Mouse (Mus musculus): ENCODE measurements around the gene Nsun5.

The Nsun5 gene

DNA sequence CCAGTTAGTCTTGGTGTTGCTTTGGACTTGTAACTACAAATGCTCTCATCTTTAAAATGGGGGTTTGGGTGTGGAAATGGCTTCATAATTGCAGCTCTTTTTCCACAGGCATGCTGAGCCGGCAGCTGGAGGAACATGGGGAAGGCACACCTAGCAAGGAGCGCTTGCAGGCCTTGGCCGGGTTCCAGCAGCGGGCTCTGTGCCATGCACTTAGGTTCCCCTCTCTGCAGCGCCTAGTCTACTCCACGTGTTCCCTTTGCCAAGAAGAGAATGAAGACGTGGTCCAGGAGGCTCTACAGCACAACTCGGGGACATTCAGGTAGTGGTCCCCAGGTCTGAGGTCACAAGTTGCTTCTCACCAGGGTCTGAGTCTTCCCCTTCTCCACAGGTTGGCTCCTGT, 5.4 kb downstream of the Nsun5 start:
- DNase-seq, result peak; percentile 22

DNA sequence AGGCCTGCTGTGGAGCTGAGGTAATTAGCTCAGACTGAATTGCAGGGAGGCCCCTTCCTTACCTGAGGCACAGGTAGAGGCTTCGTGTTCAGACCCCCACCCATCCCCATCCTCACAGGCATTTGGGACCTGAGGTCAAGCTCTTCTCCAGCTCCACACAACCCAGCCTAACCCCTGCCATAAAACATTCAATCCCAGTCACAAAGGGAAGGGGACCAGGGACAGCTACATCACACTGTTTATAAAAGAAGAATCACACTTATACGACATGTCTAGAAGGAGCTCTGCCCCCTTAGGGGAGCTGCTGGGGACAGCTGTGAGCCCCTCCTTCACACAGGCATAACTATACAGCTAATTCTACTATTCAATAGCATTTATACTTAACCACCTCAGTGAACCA, 6.6 kb downstream of the Nsun5 start:
- no peak for DNase-seq

DNA sequence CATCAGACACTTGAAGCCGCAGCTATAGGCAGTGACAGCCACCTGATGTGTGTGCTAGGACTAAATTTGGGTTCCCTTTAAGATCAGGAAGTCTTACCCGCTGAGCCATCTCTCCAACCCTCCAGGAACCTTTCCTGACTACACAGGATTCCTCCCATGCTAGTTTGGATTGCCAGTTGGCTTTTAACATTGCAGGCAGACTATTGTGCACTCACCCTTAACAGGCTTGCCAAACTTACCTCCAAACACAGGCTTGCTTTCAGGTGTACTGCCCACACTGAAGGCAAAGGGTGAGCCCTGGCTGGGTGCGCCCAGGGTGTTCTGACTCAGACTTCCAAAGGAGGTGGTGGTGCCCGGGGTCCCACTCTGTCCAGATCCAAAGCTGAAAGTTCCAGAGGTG, 10.9 kb downstream of the Nsun5 start:
- no peak for DNase-seq

DNA sequence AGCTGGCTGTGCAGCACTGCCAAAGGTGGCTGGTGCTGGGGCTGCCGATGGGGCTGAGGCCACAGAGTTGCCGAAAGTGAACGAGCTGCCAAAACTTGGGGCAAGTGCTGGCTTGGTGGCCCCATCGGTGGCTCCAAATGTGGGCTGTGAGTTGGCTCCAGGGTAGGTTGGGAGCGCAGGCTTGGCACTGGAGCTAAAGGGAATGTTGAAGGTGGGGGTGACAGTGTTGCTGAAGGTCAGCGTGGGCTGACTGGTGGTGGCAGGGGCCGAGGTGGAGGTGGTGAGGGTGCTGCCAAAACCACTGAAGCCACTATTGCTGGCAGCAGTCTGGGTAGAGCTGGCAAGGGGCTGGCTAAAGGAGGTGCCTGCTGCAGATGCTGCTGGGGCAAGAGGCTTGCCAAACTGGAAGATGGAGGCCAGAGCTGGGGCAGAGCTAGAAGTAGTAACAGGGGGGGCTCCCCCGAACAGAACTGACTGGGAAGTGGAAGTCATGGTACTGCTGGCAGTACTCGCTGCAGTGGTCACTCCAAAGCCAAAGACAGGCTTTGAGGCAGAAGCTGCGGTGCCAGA, 11.7 kb downstream of the Nsun5 start:
- DNase-seq, result no peak

DNA sequence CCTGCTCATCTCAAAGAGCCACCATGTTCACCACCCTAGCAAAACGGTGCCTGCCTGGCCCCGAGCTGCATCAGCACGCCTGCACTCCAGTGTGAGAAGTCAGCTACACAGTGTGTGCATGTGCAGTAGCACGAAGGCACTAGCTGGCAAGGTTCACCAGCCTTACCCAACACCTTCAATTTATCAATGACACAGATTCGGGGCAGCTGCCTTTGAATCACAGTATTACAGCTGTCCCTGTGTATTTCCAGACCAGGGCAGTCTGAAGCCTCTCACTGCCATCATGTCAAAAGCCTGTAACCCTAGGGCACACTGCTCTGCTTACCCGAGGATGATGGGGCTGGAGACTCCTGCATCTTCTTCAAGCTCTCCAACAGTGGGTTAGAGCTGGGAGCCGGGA, 13.0 kb downstream of the Nsun5 start:
- no peak for DNase-seq

DNA sequence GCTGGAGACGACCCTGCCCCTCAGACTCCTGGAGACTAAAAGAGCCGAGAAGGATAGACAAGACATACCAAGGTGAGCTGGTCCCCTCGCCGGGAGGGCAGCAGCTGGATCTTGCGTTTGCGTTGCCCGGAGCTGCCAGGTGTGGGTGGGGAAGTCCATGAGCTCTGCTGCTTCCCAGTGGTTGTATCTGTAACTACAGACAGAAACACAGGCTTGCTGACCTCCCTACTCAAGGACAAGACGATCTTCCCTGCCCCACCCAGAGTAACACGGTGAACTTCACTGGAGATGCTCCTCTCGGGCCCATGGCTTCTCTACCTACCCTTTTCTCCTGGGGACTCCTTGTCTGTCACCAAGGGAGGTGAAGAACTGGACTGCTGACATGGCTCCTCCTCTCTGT, 14.0 kb downstream of the Nsun5 start:
- DNase-seq, result no peak

DNA sequence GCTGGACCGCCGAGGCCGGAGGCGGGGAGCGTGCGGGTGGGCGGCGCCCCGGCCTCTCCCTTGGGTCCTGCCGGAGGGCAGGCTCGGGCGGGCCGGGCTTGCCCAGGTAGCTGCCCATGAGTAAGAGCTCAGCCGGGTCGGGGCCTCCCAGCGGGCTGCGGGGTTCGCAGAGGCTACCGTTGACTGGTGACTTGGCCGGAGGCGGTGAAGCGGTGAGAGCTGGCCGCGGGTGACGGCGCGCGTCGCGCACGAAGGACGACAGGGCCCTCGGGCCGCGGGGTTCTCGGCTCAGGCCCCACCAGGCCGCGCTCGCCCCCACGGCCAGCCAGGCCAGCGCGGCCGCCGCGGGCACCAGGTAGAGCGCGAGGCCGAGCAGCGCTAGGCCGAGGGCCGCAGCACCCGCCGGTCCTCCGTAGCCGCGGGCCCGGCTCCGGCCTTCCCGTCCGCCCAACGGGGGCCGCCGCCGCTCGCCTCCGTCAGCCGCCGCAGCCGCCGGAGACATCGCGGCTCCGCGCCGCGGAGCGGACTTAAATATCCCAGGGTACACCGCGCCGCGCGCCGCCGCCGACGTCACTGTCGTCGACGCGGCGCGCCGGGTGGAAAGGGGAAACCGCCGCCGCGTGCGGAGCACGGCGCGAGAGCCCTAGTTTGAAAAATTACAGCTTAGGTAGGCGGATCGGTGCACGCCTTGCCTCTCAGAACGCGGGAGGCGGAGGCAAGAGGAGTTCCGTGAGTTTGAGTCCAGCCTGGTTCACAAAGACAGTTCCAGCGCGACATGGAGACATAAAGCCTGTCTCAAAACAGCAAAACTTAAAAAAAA, 24.5 kb downstream of the Nsun5 start, which contains the start of gene Pom121:
Gene Pom121, minus strand, starts transcription at position 543 of the 820 bp plus-strand sequence.
- peak; percentile 87 for DNase-seq

DNA sequence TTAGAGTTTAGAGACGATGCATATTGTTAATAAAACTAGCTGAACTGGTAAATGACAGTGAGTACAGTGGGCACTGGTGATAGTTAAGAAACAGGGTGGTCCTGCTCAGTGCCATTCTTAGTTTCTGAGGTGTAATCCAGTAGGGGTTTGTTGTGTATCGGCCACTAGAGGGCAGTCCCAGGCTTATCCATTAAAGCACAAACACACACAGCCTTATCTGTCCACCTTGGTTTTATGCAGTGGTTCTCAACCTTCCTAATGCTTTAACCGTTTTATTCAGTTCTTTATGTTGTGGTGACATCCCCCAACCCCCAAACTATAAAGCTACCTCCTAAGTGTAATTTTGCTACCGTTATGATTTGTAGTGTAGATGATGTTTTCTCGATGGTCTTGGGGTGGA, 26.1 kb downstream of the Nsun5 start:
- DNase-seq, result peak; percentile 55

DNA sequence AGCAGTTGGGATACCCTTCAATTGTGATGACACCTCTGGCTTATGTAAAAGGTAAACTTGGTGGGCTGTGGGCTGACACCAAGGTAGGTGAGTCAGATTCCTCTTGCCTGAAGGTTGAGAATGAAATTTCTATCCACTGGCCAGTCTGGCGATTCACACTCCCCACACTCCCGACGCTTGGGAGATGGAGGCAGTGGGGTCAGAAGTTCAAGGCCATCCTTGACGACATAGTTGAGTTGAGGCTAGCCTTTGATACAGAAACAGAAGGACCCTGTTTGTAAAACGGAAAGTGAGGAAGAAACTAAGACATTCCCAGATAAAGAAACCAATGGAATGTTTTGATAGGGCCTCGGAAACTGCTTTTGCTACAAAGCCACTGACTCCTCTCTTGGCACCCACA, 29.6 kb downstream of the Nsun5 start:
- DNase-seq, result no peak

DNA sequence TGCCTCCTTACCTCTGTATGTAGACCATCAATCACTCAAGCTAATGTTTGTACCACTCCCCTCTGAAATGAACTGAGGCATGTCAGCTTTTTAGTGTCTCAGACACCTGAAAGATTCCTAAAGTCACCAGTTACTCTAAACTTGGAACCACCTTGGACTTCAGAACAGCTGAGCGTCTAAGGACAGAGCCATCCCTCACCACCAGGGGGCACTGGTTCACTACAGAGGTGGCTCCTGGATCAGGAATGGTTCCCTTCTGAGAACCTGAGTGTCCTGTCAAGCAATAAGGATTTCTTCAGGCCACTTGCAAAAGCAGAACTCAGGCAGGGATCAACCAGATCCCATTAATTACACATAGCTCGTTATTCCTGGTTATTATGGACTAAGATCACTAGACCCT, 30.5 kb downstream of the Nsun5 start:
- DNase-seq, result peak; percentile 81

DNA sequence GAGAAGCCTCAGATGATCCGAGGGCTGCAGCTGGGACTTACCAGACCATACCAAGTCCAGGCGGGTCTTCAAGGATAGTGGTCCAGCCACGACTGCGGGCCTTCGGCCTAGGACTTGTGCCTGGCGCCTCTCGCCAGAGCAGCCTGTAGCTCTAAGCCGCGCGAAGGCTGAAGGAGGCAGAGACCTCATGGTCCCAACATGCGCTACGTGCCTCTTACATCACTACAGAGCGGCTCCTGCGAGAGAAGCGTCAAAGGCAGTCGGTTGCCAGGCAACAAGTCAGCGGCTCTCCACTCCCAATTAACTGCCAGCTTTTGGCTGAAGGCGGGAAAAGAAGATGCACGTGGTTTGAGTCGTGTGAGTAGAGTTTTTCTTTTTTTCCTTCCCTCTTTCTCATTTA, 34.9 kb downstream of the Nsun5 start:
- DNase-seq, result no peak

DNA sequence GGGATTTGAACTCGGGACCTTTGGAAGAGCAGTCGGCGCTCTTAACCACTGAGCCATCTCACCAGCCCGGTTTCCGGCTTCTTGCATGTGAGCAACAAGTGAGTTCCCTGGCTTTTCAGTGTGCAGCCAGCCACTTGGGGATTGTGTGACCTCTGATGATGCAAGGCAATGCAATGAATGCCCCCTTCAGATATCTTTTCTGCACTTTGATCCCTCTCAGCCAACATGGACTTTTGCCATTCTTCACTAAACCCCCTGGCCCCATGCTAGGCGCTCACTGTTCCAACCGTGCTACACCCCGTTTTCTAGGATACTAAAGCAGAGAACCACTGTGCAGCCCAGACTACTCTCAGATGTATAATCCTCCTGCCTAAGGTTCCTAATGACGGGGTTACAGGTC, 35.7 kb downstream of the Nsun5 start:
- no peak for DNase-seq

DNA sequence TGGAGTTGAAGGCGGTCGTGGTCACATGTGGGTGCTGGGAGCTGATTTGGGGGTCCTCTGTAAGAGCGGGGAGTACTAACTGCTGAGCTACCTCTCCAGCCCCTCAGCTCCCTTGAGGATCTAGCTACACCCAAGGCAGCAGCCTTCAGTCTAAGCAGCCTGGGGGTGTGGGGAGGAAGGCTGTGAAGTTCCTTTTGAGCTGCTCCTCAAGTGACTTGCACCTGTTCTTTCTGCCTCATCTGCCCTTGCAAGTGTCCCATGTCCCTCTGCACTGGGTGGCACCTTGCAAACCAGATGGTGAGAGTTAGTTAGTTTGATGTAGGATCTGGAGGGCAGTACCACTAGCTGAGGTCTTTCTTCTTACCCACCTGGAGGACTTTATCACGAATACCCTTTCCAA, 38.4 kb downstream of the Nsun5 start:
- DNase-seq, result no peak

DNA sequence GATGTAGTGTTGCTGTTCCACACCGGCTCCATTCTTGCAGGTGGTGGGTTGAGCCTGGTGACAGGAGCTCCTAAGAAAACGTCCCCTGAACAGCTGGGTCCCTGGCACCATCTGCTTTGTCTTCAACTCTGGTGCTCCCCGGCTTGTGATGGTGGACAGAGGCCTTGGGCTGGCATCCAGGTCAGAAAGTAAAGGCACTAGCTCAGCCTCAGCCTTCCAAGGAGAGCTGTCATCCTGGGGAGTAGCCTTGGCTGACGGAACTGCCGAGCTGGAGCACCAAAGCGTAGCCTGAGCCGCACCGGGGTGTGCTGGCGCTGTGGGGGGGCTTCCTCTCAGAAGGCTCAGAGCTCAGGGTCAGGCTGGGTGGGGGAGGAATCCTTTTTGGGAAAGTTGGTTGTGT, 40.5 kb downstream of the Nsun5 start:
- no peak for DNase-seq

Data from kidney, adult 9 months (tissue).